Mouse (Mus musculus): ENCODE data around the gene Arrdc4.

The Arrdc4 gene

DNA sequence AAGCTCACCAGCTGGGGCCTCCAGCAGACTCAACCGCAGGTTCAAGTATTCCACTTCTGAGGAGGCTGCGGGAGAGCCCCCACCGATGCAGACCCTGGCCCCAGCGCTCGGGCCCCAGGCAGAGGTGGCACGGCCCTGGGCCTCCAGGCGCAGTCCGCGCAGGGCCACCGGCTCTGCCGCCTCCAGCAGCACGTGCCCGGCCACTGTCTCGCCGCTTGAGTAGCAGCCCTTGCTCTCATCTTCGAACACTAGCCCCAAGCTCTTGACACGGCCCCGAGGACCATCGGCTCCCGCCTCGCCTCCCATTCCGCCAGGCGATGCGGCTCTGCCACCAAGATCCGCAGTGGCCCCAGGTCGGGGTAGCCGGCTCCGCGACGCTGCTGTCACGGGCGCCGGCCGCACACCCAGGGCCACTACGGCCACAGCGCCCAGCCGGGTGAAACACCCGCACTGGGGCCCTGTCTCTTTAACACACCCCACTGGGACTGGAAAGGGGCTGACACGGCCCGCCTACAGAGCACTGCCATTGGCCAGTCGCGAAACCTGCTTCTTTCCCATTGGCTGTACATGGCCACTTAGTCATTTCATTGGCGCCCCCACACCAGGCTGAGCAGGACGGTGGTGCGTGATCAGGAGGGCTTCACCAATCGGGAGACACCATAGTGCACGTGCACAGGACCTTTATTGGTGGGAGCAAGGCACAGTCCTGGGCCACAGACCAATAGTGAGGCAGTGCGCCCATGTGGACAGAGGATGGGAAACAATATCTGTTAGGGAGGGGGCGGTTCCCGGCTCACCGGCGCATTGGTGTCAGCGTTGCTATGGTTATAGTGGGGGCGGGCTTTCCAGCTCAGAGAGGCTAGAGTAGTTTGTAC lies at the start of gene Arrdc4:
TSS of gene Arrdc4 (minus strand) at position 481 of the 875 bp plus-strand sequence.
- peak; percentile 99 for DNase-seq (ENCODE audit: inconsistent ontology term)

- no peak for DNase-seq (ENCODE audit: inconsistent ontology term)
Observed at GRCm38 (mm10) chr7:68795578-68795977, 46.5 kb upstream of the Arrdc4 start.

- peak; percentile 21 for DNase-seq (ENCODE audit: inconsistent ontology term)
Observed at GRCm38 (mm10) chr7:68788711-68789110, 39.7 kb upstream of the Arrdc4 start.

DNA sequence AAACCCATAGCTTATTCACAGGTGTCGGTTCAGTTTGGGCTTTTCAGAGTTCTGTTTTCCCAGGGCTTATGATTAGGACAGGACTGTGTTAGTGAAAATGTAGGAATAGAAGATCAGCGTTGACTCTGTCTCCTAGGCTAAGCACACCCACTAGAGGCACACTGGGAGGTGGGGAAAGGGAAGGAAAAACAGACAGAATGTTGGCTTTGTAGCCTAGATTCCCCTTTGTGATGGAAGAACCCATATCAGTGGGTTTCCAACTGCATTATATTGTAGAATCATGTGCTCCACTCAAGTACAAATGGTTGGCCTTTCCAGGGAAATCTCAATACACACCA lies 22.7 kb upstream of the Arrdc4 start:
- DNase-seq (ENCODE audit: inconsistent ontology term): no peak

GRCm38 (mm10) chr7:68770894-68771756 lies 22.1 kb upstream of the Arrdc4 start:
- DNase-seq (ENCODE audit: inconsistent ontology term): no peak

DNA sequence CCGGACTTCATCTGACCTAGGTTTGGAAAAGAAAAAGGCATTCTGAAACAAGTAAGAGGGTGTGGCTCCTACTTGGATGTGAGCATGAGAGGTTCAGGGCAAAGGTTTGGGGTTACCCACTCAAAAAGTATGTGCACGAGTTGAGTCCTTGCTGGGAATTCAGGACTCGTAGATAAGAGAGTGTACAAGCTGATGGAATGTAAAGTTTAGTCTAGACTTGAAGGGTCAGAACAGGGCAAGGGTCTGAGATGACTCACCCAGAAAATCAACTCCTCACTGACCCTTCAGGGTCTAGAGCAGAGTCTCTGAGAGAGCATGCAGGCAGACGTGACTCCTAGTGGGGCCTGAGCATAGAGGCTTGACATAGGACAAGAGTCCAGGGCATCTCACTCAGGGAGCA lies 16.9 kb upstream of the Arrdc4 start:
- no peak for DNase-seq (ENCODE audit: inconsistent ontology term)

DNA sequence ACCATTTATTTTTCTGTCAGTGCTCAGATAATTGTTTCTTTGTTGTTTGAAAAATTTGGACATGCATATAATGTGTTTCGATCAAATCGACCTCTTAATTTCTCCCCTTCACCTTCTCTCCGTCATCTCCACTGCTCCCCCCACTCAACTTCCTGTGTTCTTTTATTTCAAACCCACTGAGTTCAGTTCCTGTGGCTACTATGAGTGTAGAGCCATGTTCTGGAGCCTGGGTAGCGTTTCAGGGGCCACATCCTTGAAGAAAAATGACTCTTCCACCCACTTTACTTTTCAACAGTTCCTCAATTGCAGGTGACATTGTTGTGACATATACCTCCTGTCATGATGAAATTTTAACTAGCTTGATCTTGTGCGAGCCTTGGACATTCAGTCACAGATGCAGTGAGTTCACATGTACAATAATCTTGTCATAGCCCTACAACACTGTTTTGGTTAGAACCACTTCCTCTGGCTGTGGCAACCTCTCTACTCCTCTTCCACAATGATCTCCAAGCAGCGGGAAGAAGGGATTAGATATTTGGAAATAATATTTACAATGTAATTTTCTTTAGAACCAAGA lies 10.2 kb upstream of the Arrdc4 start:
- no peak for DNase-seq (ENCODE audit: inconsistent ontology term)

GRCm38 (mm10) chr7:68756656-68757204 lies 7.7 kb upstream of the Arrdc4 start:
- DNase-seq (ENCODE audit: inconsistent ontology term): no peak

GRCm38 (mm10) chr7:68749919-68750318 lies 878 bp upstream of the Arrdc4 start:
- DNase-seq (ENCODE audit: inconsistent ontology term): no peak

DNA sequence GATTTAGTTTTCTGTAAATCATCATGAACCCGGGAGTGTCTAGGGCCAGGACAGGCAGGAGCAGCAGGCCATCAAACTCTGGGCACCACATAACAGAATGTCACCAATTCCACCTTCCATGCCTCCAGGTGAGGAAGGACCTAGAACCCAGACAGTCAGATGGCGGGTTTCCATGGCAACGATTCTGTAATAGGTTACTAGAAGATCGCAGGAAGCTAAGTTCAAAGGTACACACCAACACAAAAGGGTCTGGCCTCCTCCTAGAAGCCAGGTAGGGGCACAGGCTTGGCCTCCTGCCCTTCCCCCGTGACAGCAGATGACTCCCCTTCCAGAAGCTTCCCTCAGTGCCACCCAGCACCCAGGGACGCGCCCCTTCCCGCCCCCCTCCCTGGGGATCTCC lies 680 bp downstream of the Arrdc4 start:
- no peak for DNase-seq (ENCODE audit: inconsistent ontology term)

GRCm38 (mm10) chr7:68744616-68745015 lies 4.4 kb downstream of the Arrdc4 start:
- DNase-seq (ENCODE audit: inconsistent ontology term): no peak

- DNase-seq (ENCODE audit: inconsistent ontology term): no peak
Observed at GRCm38 (mm10) chr7:68744206-68744605, 4.8 kb downstream of the Arrdc4 start.

DNA sequence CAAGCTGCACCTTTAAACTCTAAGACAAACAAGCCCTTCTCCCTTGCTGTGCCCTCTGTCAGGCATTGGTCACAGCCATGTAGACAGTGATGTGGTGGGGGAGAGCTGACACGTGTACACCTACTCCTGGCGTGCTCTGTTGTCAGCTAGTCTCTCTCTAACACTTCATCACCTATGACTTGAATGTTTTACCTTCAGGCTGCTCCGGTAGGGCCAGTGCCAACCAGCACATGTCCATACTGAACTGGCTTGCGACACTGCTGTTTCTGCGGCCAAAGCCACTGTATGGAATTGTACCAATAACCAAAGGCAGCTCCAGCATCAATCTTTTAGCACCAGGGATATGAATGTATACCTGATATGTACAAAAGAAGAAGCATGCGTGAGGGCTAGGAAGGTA lies 8.3 kb downstream of the Arrdc4 start:
- no peak for DNase-seq (ENCODE audit: inconsistent ontology term)

DNA sequence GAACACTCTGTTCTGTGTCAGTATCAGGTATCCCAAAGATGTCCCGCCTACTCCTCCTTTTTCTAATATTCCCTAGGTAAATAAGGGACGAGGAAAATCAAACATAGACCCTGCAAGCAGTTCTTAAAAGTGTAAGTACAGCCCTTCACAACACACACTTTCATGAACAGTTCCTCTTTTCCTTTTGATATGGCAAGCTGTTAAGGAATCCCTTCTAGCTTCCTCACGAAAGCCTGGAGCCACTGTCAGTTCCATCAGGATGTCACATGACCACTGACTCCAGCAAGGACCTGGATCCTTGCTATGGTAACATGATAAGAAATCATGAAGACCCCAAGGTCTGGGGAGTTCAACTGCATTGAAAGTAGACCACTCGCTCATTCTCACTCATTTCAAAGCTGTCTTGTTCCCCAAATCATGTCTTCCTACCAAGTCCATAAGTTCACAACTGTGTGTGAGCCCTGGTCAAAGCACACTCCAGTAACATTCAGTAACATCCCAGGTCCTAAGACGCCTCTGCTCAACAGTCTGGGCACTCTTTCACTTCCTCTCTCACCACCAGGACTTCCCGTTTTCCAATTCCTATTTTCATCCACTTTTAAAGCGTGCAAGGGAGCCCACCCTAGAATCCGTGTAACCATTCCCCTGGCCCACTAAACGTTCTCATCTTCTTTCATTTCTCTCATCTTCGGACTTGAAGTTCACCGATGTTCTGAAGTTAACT lies 10.2 kb downstream of the Arrdc4 start:
- DNase-seq (ENCODE audit: inconsistent ontology term): no peak

DNA sequence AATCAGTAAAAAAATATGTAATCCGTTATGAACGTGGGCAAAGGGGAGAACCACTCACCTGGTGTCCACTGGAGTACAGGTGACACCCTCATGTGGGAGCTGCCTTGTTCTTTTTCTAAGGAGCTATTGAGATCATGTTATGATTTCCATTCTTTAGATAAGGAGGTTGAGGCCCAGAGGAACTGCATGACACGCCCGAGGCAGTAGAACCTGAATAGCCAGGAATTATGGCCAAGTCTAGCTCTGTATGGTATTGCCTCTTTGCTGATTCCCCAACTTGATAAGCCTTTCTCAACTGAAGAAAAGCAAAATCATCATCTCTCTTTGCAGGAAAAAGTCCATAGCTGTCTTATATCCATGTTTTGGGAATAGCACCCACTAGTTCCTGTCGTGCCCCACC lies 22.7 kb downstream of the Arrdc4 start:
- DNase-seq (ENCODE audit: inconsistent ontology term): no peak

GRCm38 (mm10) chr7:68724711-68725110 lies 24.3 kb downstream of the Arrdc4 start:
- DNase-seq (ENCODE audit: inconsistent ontology term): no peak

DNA sequence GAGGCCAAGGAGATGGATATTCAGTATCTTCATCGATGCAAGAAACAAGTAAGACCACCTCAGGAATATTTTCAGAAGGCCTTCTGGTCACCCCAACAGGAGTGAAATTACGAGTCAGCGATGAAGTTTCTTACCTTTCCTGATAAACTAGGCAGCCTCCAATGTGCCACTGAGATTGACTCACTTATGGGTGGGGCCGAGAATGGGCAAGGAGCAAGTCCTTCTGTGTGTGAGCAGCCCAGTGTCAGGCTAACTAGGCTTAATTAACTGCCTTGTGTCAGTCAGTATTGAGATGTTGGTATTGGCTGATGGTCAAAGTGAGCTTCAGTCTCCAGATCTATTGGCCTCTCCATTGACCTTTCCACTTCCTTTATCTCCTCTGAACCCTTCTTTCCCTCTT lies 27.5 kb downstream of the Arrdc4 start:
- DNase-seq (ENCODE audit: inconsistent ontology term): no peak

DNA sequence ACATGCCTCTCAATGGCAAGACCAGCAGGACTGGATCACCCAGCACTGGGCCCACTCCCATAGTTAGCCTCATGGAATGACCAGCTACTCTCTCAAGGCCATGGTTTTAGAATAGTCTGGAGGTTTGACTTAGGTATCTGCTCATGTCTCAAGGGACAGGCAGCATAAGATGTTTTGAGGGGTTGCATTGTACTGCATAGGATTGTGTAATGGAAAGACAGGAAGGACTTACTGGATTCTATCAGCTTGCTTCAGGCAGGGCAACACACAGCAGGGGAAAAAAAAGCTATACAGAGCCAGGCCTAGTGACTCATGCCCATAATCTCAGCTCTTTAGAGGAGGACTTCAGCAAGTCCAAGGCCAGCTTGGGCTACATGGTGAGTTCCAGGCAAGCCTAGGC lies 31.1 kb downstream of the Arrdc4 start:
- no peak for DNase-seq (ENCODE audit: inconsistent ontology term)

DNA sequence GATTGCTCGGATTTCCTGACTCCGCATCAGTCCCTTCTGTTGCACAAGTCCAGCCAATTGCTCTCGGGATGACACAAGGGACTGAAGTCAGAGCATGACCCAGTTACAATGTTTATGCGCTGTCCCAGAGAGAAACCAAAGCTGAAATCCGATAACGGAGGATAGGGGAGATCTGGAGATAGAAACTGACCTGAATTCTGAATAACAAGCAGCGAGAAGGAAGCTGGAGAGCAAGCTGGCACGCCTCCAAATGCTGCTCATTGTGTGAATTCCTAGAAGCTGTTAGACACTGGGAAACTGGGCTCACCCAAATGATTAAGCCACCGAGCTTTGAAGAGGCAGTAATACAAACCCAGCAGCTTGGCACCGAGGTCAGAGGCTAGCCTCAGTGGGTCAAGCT lies 31.5 kb downstream of the Arrdc4 start:
- peak; percentile 91 for DNase-seq (ENCODE audit: inconsistent ontology term)

DNA sequence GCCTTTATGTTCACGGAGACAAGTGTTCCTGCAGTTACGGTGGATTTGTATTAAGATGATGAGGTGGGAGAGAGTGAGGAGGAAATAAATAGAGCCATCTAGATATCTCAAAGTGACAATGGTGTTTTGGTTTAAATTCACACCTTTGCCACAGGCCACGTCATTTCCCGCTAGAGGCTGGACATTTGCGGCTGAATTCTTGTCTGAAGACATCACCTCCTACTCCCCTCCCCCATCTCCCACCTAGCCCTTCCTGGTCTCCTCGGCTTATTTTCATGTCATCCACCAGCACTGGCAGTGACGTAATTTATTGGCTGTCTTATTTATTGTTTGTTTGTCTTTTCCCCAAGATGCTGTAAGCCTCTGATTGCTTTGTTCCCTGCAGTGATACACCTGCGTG lies 32.1 kb downstream of the Arrdc4 start:
- no peak for DNase-seq (ENCODE audit: inconsistent ontology term)

GRCm38 (mm10) chr7:68712928-68713327 lies 36.1 kb downstream of the Arrdc4 start:
- no peak for DNase-seq (ENCODE audit: inconsistent ontology term)

- peak; percentile 73 for DNase-seq (ENCODE audit: inconsistent ontology term)
Observed at GRCm38 (mm10) chr7:68712425-68712824, 36.6 kb downstream of the Arrdc4 start.

Data from Muller cell, postnatal 12 days (primary cell).